Mouse (Mus musculus) G1E (cell line): ENCODE results near the gene Gm7982.
"Not testable (repeated sequence)": the region's sequence is repeated elsewhere in the genome, so short reads cannot be mapped to it uniquely, and the experiment has no call there.

Experiments used
- CTCF ChIP-seq: IDR thresholded peaks from 2 replicates; pipeline ENCODE4 v1.5.1; 2012; ENCODE audit warnings: low read depth, low read length, inconsistent platforms, mixed read lengths
- GATA1 ChIP-seq: IDR thresholded peaks from 2 replicates; pipeline ENCODE4 v1.6.1; 2012; ENCODE audit warnings: borderline replicate concordance, low read length, inconsistent platforms, mixed read lengths
- GATA2 ChIP-seq: IDR thresholded peaks from 2 replicates; pipeline ENCODE4 v1.6.1; 2012; ENCODE audit warnings: low read depth, low read length, inconsistent platforms, borderline replicate concordance
- POLR2AphosphoS5 ChIP-seq: IDR thresholded peaks from 2 replicates; pipeline ENCODE4 v1.6.1; 2012; ENCODE audit warnings: low read depth, low read length, inconsistent platforms; ENCODE audit not compliant: insufficient replicate concordance
- TAL1 ChIP-seq: conservative IDR thresholded peaks from 2 replicates; pipeline ENCODE4 v1.6.1; 2012; ENCODE audit warnings: low read depth, low read length, inconsistent platforms, mixed read lengths

DNA sequence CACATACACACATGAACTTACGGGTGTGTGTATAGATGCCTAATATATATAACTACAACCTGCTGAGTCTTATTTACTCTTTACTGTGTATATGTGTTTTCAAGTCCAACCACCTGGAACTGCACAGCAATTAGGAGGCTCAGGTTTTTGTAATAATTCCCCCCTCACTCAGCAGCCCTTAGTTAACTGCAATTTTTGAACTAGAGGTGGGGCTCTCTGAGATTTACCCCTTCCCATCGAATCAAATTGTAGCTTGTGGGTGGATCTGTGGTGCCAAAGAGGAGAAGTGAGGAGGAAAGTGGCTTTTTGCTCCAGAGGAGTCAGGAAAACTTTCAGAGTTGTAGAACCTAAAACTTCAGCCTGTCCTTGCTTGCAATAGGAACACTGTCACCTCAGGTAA lies 33.9 kb downstream of the Gm7982 start, which contains the start of gene E330014E10Rik:
- not testable (repeated sequence) for TF ChIP-seq GATA1, CTCF, TAL1, POLR2AphosphoS5, GATA2
